Mouse (Mus musculus) lung, postnatal 0 days (tissue): ENCODE data around the gene Rgsl1.

Source experiments
- CTCF ChIP-seq: IDR thresholded peaks from 2 replicates; pipeline ENCODE4 v1.5.1; 2016; ENCODE audit warnings: antibody characterized with exemption, mild to moderate bottlenecking
- EP300 ChIP-seq: IDR thresholded peaks from 2 replicates; pipeline ENCODE4 v1.6.1; 2016; ENCODE audit warnings: antibody characterized with exemption, mild to moderate bottlenecking, control low read depth

DNA sequence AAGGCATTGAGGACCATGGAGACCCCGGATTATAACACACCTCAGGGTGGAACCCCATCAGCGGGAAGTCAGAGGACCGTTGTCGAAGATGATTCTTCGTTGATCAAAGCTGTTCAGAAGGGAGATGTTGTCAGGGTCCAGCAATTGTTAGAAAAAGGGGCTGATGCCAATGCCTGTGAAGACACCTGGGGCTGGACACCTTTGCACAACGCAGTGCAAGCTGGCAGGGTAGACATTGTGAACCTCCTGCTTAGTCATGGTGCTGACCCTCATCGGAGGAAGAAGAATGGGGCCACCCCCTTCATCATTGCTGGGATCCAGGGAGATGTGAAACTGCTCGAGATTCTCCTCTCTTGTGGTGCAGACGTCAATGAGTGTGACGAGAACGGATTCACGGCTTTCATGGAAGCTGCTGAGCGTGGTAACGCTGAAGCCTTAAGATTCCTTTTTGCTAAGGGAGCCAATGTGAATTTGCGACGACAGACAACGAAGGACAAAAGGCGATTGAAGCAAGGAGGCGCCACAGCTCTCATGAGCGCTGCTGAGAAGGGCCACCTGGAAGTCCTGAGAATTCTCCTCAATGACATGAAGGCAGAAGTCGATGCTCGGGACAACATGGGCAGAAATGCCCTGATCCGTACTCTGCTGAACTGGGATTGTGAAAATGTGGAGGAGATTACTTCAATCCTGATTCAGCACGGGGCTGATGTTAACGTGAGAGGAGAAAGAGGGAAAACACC is 90.0 kb downstream of the Rgsl1 start:
- no peak; the same call in 1 of the 2 replicates for TF ChIP-seq EP300
- peak; percentile 38; the same call in 1 of the 2 replicates for TF ChIP-seq CTCF
